Mouse (Mus musculus) adrenal gland, postnatal 4 days (tissue): ENCODE measurements at regions not wholly inside any gene's neighbourhood (a gene's known extent, or its start where the extent isn't known, plus 50 kb on each side); places are given as distances from the start of the nearest gene placed in this dataset.

ENCODE experiments used
- DNase-seq, 2 experiments: peaks; one replicate each; pipeline ENCODE4 v3.0.0; 2021 to 2022; ENCODE audit warnings: low spot score in 2 of 2, mixed read lengths in 2 of 2

DNA sequence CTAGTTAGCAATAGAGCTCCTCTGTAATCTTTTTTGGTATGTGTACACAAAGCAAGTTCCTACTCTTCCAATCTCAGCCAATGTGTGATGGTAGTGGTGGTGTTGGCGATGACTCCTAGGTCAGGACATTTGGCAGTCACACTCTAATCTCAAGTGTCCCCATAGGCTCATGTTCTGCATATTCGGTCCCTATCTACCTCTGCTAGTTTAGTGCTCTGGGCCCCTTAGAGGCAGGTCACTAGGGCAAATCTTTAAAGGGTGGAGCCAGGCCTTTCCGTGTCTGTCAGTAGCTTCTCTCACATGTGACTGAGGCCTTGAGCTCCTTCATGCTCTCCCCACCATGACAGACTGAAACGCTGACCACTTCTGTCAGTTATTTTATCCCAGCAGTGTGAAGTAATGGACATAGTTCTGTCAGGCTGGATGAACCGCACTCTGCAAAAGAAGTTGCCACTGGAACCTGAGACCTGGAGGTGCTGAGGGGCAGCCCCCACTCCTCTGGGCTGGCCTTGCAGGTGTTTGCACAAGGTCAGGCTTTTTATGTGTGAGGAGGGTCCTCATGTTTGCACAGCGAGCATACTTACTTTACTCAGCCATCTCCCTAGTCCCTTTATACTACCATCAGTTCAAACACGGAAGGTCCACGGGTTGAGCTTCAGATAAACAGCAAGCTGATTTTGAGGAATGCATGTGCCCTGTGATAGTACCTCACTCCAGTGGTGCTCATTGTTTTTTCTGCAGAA is 75.3 kb upstream of the Ywhaq start:
- DNase-seq = no peak

- DNase-seq = no peak
These were observed 64.2 kb upstream of the Ywhaq start for GRCm38 (mm10) chr12:21481644-21482043.

- DNase-seq = no peak
These were observed 62.8 kb upstream of the Ywhaq start for GRCm38 (mm10) chr12:21480226-21480625.

DNA sequence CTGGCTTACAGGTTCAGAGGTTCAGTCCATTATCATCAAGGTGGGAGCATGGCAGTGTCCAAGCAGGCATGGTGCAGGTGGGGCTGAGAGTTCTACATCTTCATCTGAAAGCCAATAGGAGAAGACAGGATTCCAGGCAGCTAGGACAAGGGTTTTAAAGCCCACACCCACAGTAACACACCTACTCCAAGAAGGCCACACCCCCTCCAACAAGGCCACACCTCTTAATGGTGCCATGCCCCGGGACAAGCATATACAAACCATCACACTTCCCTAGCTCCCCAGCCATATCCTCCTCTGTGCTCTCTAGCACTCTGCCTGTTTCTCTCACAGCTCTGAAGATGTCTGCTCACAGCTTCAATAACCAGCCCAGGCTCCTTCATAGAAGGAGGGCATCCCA is 61.8 kb upstream of the Ywhaq start:
- DNase-seq = no peak

DNA sequence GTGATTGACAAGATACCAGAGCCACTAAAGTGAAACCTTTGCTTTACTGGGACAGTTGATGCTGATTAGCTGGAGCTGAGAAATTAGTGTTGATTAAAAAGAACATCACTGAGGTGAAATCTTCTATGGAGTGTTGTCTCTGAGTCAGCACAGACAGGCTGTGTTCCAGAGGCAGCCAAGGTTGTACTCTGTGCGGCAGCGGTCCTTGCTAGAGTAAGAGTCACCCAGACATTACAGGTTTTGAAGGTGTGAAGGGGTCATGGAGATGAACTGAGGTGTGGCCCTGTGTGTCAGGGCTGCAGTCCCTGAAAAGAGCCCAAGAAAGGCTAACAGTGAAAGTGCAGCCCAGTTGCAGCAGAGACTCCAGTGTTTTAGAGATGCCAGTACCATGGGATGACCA is 59.1 kb upstream of the Ywhaq start:
- no peak for DNase-seq

DNA sequence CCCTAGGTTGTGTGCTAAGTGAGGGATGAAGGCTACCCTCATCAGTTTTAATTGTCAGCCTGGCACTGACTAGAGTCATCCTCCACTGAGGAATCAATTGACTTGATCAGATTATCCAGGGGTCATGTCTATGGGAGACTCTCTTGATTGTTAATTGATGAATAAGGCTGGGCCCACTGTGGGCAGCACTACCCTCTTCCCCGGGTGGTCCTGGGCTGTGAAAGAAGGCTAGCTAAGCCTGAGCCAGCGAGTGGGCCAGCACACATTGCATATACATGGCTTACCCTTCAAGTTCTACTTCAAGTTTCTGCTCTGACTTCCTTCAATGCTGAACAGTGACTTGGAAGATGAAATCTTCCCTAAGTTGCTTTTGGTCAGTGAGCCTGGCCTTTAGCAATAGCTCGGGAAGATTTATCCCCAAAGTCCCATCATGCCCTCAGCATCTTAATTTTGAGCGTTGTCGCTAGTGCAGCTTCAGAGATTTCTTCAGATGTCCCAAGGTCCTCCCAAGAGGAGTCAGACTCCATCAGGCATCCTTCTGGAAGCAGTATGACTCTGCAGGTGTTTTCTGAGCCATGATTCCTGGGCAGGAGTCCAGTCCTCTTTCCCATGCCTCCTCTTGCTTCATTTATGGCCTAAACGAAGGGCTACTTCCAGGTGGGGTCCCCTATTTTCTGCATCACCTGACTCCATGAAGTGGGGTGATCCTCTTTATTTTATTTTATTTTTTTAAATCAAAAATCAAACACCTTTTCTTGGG is 55.7 kb upstream of the Ywhaq start:
- no peak for DNase-seq

GRCm38 (mm10) chr12:21472487-21472886 is 55.0 kb upstream of the Ywhaq start:
- DNase-seq = no peak

DNA sequence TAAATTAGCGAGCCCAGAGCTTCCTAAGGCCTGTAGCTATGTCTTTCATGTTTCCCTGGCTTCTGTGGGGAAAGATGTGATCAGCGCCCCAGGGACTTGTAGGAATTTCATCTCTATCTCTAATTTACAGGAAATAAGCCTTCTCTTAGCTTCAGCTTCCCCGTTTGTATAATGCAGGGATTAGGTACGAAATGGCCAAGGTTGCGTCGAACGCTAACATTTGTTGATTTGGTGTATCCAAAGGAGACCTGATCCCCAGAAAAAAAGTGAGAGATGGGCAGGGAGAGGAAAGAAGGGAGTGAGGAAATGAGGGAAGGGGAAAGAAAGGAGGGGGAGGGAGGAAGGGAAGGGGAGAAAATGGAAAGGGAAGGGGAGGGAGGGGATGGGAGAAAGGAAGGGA is 54.5 kb upstream of the Ywhaq start:
- DNase-seq = no peak

DNA sequence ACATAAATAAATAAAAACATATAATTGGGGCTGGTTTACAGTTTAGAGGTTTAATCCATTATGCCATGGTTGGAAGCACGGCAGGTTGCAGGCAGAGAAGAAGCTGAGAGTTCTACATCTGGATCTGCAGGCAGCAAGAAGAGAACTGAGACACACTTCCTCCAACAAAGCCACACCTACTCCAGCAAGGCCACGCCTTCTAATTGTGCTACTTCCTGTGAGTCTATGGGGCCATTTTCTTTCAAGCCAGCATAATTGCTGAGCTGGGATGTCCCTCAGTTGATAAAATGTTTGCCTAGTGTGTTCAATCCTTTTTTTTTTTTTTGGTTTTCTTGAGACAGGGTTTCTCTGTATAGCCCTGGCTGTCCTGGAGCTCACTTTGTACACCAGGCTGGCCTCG is 52.8 kb upstream of the Ywhaq start:
- no peak for DNase-seq
